19 mouse cellular contexts compared by ENCODE assay signal in genomic region chr11:106351941-106352340, GRCm38 (mm10). TPM values are rescaled to one million over a fixed set of nuclear protein-coding genes. Genes with fewer than 3 reads are reported as not detected.
"Had no signal": no experiment of that assay in that cellular context is flagged by ENCODE, and none has a peak within 500 bp of the region (broad histone marks: within the 10 kb centered on the region; RNA-seq: fewer than 3 reads in every experiment).

No protein-coding gene starts in this region.

- H3K4me2 ChIP-seq: limb, embryonic 12.5 days; limb, embryonic 15.5 days; liver, embryonic 11.5 days; lung, embryonic 14.5 days; midbrain, embryonic 12.5 days; midbrain, embryonic 15.5 days; neural tube, embryonic 13.5 days; stomach, embryonic 15.5 days had no signal

- H3K27me3 ChIP-seq: limb, embryonic 15.5 days; midbrain, embryonic 12.5 days; midbrain, embryonic 15.5 days; neural tube, embryonic 13.5 days; stomach, embryonic 15.5 days had no signal

- DNase-seq: kidney, postnatal 14 days; kidney, postnatal 4 days; liver, postnatal 0 days; lung, embryonic 14.5 days; retina, postnatal 1 day; right cerebral cortex, postnatal 25 days; spleen, adult 18-20 months; thymus, postnatal 4 days had no signal

- H3K9me3 ChIP-seq: limb, embryonic 12.5 days; limb, embryonic 15.5 days; midbrain, embryonic 12.5 days; midbrain, embryonic 15.5 days; neural tube, embryonic 13.5 days; stomach, embryonic 15.5 days had no signal

- H3K9ac ChIP-seq: limb, embryonic 12.5 days; limb, embryonic 15.5 days; liver, embryonic 14.5 days; liver, postnatal 0 days; lung, embryonic 14.5 days; midbrain, embryonic 12.5 days; midbrain, embryonic 15.5 days; neural tube, embryonic 13.5 days; stomach, embryonic 15.5 days had no signal

- H3K27ac ChIP-seq: limb, embryonic 12.5 days; limb, embryonic 15.5 days; liver, embryonic 14.5 days; macrophage; midbrain, embryonic 12.5 days; midbrain, embryonic 15.5 days; neural tube, embryonic 13.5 days; stomach, embryonic 15.5 days had no signal

- H3K4me1 ChIP-seq: limb, embryonic 15.5 days; midbrain, embryonic 12.5 days; midbrain, embryonic 15.5 days; neural tube, embryonic 13.5 days had no signal

- ATAC-seq: lung, postnatal 0 days; midbrain, embryonic 15.5 days had no signal

- H3K4me3 ChIP-seq: limb, embryonic 12.5 days; limb, embryonic 15.5 days; midbrain, embryonic 12.5 days; midbrain, embryonic 15.5 days; neural tube, embryonic 13.5 days; stomach, embryonic 15.5 days had no signal

- H3K36me3 ChIP-seq: limb, embryonic 12.5 days; limb, embryonic 15.5 days; midbrain, embryonic 12.5 days; midbrain, embryonic 15.5 days; neural tube, embryonic 13.5 days; stomach, embryonic 15.5 days had no signal

RNA-seq across cellular contexts. Expression of gene Scn4a, which starts 1.1 kb away (rescaled TPM):
- polyA plus RNA-seq: liver, embryonic 11.5 days; midbrain, embryonic 12.5 days; midbrain, embryonic 15.5 days; neural tube, embryonic 13.5 days had no signal

RNA-seq across cellular contexts. Expression of gene Prr29, which starts 13.3 kb away (rescaled TPM):
- polyA plus RNA-seq: limb, embryonic 12.5 days; liver, embryonic 11.5 days; liver, embryonic 14.5 days; liver, postnatal 0 days; macrophage; midbrain, embryonic 12.5 days; midbrain, embryonic 15.5 days; neural tube, embryonic 13.5 days had no signal

RNA-seq across cellular contexts. Expression of gene Gh, which starts 50.3 kb away (rescaled TPM):
- polyA plus RNA-seq: kidney, embryonic 16.5 days; limb, embryonic 12.5 days; limb, embryonic 15.5 days; liver, embryonic 11.5 days; liver, embryonic 14.5 days; lung, embryonic 14.5 days; lung, postnatal 0 days; macrophage; midbrain, embryonic 12.5 days; midbrain, embryonic 15.5 days; neural tube, embryonic 13.5 days; stomach, embryonic 15.5 days had no signal
